Mouse (Mus musculus) cerebellum, postnatal 14 days (tissue): ENCODE data around the gene Fhl1.

Experiments used
- DNase-seq, 2 experiments: peaks; one replicate each; pipeline ENCODE4 v3.0.0; 2021; ENCODE audit warnings: mixed read lengths in 2 of 2

Gene Fhl1

GRCm38 (mm10) chrX:56753317-56754289 is 22.0 kb downstream of the Fhl1 start:
- peak; percentile 35 to 37 for DNase-seq

DNA sequence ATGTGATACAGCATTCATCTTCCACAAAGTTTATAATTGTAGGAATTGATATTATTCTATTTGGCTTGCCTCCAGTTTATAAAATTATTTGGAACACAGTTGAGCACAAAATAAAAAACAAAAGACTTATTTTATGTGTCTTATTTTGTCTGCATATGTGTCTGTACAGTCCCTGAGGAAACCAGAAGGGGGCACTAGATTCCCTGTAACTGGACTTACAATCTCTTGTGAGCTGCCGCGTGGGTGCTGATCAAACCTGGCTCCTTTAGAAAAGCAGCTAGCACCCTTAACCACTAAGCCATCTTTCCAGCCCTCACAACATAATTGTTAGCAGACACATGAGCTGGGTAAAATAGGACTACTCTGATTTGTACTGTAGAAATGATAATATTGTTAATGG is 24.1 kb downstream of the Fhl1 start:
- peak; percentile 45 to 64 for DNase-seq

DNA sequence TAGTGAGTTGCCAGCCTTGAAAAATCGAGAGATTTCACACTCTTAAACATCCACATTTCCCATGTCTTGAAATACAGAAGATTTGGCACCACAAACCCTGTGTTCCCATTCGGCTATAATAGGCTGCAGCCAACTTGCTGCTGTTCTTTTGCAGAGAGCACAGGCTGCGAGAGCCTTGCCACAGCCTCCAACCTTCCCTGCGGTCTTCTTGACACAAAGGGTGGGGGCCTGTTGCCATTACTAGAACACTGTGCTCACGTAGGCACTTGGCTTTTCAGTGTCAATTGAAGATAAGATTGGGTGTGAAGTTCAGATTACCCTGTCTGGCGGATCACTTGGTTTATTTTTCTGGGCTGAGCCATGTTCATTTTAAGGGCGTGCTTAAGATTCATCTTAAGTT is 24.8 kb downstream of the Fhl1 start:
- no peak for DNase-seq

- DNase-seq = no peak
Measured at GRCm38 (mm10) chrX:56760257-56760760, 28.7 kb downstream of the Fhl1 start.

DNA sequence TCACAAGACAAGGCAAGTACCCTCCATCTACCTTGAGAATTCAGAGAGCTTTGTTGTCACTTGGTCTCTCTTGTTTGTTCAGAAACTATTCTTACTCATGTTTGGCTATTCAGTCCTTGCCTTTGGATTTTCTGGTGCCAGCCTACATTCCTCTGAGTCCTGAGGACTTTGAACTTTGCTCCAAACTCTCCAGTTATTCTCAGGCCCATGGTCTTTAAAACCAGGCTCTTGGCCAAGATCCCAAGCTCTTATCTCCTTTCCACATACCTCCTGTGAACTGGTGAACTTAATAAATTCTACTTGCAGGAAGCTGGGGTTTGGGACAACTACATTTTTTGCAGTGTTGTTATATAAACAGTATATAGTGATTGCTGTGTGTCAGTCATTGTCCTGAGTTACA is 38.3 kb downstream of the Fhl1 start:
- no peak for DNase-seq

- DNase-seq = no peak
Measured at GRCm38 (mm10) chrX:56771751-56772150, 40.2 kb downstream of the Fhl1 start.

GRCm38 (mm10) chrX:56773329-56773728 is 41.7 kb downstream of the Fhl1 start:
- DNase-seq = no peak

DNA sequence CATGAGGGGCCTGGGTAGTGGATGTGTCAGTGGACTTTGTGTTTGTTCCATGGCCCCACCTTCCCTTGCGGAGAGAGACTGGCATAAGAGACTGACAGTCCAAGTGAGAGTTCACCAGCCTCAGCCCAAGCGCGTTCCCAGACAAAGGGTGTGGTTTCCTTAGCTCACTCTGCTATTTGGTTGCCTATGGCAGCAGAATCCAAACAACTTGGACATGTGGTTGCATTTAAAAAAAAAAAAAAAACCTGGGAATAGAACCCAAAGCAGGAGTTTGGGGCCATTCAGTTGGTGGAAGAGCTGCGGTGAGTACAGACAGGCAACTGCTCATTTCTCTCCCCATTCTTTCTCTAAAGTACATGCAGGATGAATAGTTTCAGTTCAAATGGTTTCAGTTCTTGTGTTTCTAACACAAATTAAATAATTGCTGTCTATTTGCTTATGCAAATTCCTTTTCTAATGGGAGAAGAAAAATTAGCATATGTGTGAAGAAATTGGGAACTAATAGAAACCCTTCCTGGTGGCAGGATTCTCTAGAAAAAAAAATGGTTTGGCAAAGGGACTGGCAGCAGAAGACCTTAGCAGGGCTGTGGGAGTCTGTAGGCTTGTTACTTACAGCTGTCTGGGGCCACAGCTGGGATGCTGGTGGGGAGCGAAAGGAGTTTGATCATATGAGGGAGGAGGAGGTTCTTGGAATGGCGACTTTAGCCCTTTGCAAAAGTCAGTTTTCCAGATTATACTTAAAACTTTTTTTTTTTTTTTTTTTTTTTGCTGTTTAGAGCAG is 54.9 kb downstream of the Fhl1 start:
- DNase-seq = no peak

DNA sequence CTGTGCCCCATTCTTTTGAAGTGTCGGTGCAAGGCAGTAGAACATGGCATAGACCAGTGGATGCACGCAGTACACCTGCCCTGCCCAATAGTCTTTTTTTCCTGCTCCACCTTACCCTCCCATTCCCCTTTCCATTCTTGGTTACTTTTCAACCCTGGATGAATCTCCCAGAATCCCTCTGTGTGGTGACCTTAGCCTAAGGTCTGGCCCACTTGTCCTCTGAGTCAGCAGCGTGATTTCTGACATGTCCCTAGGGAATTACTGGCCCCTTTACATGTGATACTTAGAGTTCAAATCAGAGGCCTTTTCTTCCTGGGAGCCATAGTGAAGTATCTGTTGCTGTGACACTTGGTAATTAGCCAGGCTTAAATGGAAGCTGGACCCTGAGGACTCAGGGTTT is 55.9 kb downstream of the Fhl1 start:
- no peak for DNase-seq

GRCm38 (mm10) chrX:56790591-56790990 is 59.0 kb downstream of the Fhl1 start:
- no peak for DNase-seq

- peak; percentile 65 to 76 for DNase-seq
Measured at GRCm38 (mm10) chrX:56791268-56791667, 59.7 kb downstream of the Fhl1 start.

GRCm38 (mm10) chrX:56821765-56822603 is 90.4 kb downstream of the Fhl1 start, which contains the start of gene Map7d3:
TSS of gene Map7d3 (minus strand) at chrX:56822326.
- peak; percentile 3 to 4 for DNase-seq

- no peak for DNase-seq
Measured at GRCm38 (mm10) chrX:56827492-56827891, 95.9 kb downstream of the Fhl1 start.

DNA sequence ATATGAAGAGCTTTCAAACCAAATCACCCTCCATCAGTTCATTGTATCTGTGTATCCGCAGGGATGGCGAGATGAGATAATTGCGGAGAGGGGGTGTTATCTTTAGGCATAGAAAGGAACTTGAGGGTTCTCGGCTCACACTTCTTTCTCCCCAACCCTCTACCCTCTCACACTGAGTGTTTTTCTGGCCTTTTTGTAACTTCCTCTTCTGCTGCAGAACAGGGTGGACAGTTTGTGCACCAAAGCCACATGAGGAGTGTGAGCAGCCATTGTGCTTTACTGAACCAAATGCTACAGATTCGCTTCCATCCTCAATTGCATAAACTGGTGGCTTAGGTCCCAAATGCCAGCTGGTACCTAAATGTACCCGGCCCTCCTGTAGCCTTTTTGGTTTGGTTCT is 104.3 kb downstream of the Fhl1 start:
- DNase-seq = no peak

- peak; percentile 48 to 49 for DNase-seq
Measured at GRCm38 (mm10) chrX:56839369-56839768, 107.8 kb downstream of the Fhl1 start.

GRCm38 (mm10) chrX:56841255-56841654 is 109.7 kb downstream of the Fhl1 start:
- DNase-seq = peak in 1 of 2 experiments; percentile 4
